Mouse (Mus musculus): Measurements from ENCODE around the gene Sec23ip. TPM values are rescaled to one million over a fixed set of nuclear protein-coding genes. Genes with fewer than 3 reads are reported as not detected.

The Sec23ip gene
- polyA plus RNA-seq (2014; fragmentation: Illumina TruSeq; extraction: RNeasy Lipid Tissue Mini Kit (QIAGEN cat#74804); ENCODE audit: low replicate concordance) = 31.1 TPM

DNA sequence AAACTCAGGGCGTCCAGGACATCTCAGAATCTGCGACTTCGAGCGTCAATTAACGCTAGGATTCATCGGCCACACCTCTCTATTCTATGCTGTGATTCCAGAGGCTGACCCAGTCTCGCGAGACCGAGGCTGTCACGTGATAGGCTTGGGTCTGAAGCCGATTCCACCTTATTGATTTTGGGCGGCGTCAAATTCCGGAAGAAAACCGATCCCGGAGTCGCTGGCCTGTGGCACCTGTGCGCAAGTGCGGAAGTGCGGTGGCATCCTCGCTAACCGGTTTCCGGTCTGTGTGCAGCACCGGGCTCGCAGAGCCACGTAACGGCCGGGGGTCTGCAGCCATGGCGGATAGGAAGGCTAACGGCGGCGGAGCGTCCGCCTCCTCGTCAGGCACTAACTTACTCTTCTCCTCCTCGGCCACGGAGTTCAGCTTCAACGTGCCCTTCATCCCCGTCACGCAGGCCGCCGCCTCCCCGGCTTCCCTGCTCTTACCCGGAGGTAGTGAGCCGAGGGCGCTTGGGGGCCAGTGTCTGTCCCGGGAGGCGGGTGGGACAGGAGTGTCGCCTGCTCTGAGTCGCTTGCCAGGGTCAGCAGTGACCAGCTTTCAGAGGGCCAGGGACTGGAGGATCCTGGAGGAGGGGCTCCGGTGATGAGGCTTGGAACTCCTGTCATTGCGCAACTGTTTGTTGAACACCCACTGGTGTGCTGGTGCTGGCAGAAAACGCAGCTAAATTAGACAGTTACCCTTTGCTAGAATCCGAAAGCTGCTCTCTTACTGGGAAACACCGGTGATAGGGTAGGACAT lies at the start of gene Sec23ip:
TSS of gene Sec23ip (plus strand) at position 260 of the 802 bp plus-strand sequence.

DNA sequence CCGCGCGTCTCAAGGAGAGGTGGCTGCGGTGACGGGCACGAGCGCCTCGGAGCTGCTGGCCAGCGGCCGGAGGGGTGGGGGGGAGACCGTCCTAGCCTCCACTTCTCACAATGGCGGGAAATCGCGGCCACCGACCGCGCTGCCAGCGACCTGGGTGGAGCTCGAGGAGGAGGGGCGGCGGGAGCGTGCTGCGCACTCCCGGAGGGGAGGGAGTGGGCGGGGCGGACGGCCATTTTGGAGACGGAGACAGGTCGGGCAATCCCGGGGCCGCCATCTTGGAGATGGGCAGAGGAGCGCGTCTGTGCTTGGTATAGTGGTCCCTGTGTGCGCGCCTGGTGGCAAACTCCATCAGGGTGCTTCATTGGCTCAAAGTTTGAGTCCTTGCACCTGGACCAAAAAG lies 4.4 kb upstream of the Sec23ip start, which contains the start of gene Mcmbp:
TSS of gene Mcmbp (minus strand) at position 162 of the 400 bp plus-strand sequence.

Other genes starting within 250 kb of the Sec23ip start
- 12.1 TPM for gene Bag3, start 221.3 kb upstream of the Sec23ip start, polyA plus RNA-seq (2014; fragmentation: Illumina TruSeq; extraction: RNeasy Lipid Tissue Mini Kit (QIAGEN cat#74804); ENCODE audit: low replicate concordance)
- 14.4 TPM for gene Inpp5f, start 133.6 kb upstream of the Sec23ip start, polyA plus RNA-seq (2014; fragmentation: Illumina TruSeq; extraction: RNeasy Lipid Tissue Mini Kit (QIAGEN cat#74804); ENCODE audit: low replicate concordance)
- gene Mcmbp, start 4.4 kb upstream of the Sec23ip start, polyA plus RNA-seq (2014; fragmentation: Illumina TruSeq; extraction: RNeasy Lipid Tissue Mini Kit (QIAGEN cat#74804); ENCODE audit: low replicate concordance) = 32.5 TPM